Mouse (Mus musculus) neural tube, embryonic 14.5 days (tissue): ENCODE results near the gene Cldn10. TPM values are rescaled to one million over a fixed set of nuclear protein-coding genes. Genes with fewer than 3 reads are reported as not detected.

Experiments used
- ATAC-seq: fragments of 200-750 bp; cut with Nextera tagmentation; 2 replicates; pipeline ENCODE4 v1.8.0; 2017; ENCODE audit warnings: low read depth, mild to moderate bottlenecking, moderate TSS enrichment, moderate library complexity
- H3K27ac ChIP-seq: fragments of 300-500 bp; sonication (generic); 2 replicates; pipeline ENCODE4 v1.5.1; 2014; ENCODE audit warnings: low read depth, mild to moderate bottlenecking, control low read depth, low read length, moderate library complexity, mixed read lengths
- H3K27me3 ChIP-seq: fragments of 300-500 bp; sonication (generic); 2 replicates; pipeline ENCODE4 v1.6.1; 2014; ENCODE audit warnings: low read length; ENCODE audit not compliant: control insufficient read depth, insufficient read depth
- H3K36me3 ChIP-seq: fragments of 300-500 bp; sonication (generic); 2 replicates; pipeline ENCODE4 v1.6.1; 2014; ENCODE audit warnings: low read length, mixed read lengths; ENCODE audit not compliant: control insufficient read depth, insufficient read depth
- H3K4me1 ChIP-seq: fragments of 300-500 bp; sonication (generic); 2 replicates; pipeline ENCODE4 v1.6.1; 2014; ENCODE audit warnings: low read length; ENCODE audit not compliant: control insufficient read depth, insufficient read depth
- H3K4me2 ChIP-seq: fragments of 300-500 bp; sonication (generic); 2 replicates; pipeline ENCODE4 v1.6.1; 2014; ENCODE audit warnings: mild to moderate bottlenecking, low read depth, low read length, control low read depth
- H3K4me3 ChIP-seq: fragments of 300-500 bp; sonication (generic); 2 replicates; pipeline ENCODE4 v1.5.1; 2014; ENCODE audit warnings: low read depth, low read length, control low read depth, mixed read lengths
- H3K9ac ChIP-seq: fragments of 300-500 bp; sonication (generic); replicated peaks from 2 replicates; pipeline ENCODE4 v1.6.1; 2014; ENCODE audit warnings: low read depth, mild to moderate bottlenecking, control low read depth, low read length, mixed read lengths
- H3K9me3 ChIP-seq: fragments of 300-500 bp; sonication (generic); 2 replicates; pipeline ENCODE4 v1.6.1; 2016; ENCODE audit warnings: low read length; ENCODE audit not compliant: control insufficient read depth
- WGBS: fragments of 180-500 bp; shearing (Covaris S2); extraction: QIAGEN DNeasy Blood & Tissue Kit; methylation state at CpG from one replicate; pipeline ENCODE4 v1.1.7; 2014; 5-methylcytosine and 5-hydroxymethylcytosine counted together
- polyA plus RNA-seq: library from polyadenylated mRNA; unstranded; fragments of >200 nt; fragmentation: Nextera tagmentation; extraction: Ambion mirVana; gene quantifications from 2 replicates; pipeline ENCODE4 v1.2.1, GENCODE M21; 2014

Gene Cldn10
- polyA plus RNA-seq, 1 experiment from 2014 or later = 1.7 TPM

- 87% methylated on average over 1 of the region's 1 CpGs for WGBS
- Histone ChIP-seq H3K4me2 (no peak overlapping the region), H3K27ac (no peak overlapping the region), H3K9me3 (no peaks in the 10 kb centered on the region), H3K9ac (no peak overlapping the region), H3K36me3 (no peaks in the 10 kb centered on the region), H3K27me3 (no peaks in the 10 kb centered on the region), H3K4me1 (no peaks in the 10 kb centered on the region), H3K4me3 (no peak overlapping the region)
- no peak for ATAC-seq
These were observed 12.2 kb upstream of the Cldn10 start for GRCm38 (mm10) chr14:118775554-118775953.

- no peak overlapping the region for H3K4me3 ChIP-seq
- no peak overlapping the region for H3K4me2 ChIP-seq
- H3K9ac ChIP-seq = no peak overlapping the region
- no peak overlapping the region for H3K27ac ChIP-seq
- no peaks in the 10 kb centered on the region for H3K27me3 ChIP-seq
- no peak for ATAC-seq
- H3K9me3 ChIP-seq = no peaks in the 10 kb centered on the region
- 85% methylated on average over 2 of the region's 2 CpGs for WGBS
- H3K4me1 ChIP-seq = no peaks in the 10 kb centered on the region
- no peaks in the 10 kb centered on the region for H3K36me3 ChIP-seq
These were observed 11.3 kb upstream of the Cldn10 start for GRCm38 (mm10) chr14:118776372-118776771.

- 92% methylated on average over 4 of the region's 4 CpGs for WGBS
- no peak overlapping the region for H3K4me3 ChIP-seq
- no peak overlapping the region for H3K9ac ChIP-seq
- no peaks in the 10 kb centered on the region for H3K27me3 ChIP-seq
- no peak for ATAC-seq
- no peaks in the 10 kb centered on the region for H3K9me3 ChIP-seq
- no peak overlapping the region for H3K4me2 ChIP-seq
- no peaks in the 10 kb centered on the region for H3K4me1 ChIP-seq
- no peaks in the 10 kb centered on the region for H3K36me3 ChIP-seq
- H3K27ac ChIP-seq = no peak overlapping the region
These were observed 10.2 kb upstream of the Cldn10 start for GRCm38 (mm10) chr14:118777478-118777877.

GRCm38 (mm10) chr14:118781601-118782000 lies 6.1 kb upstream of the Cldn10 start:
- H3K36me3 ChIP-seq = no peaks in the 10 kb centered on the region
- no peaks in the 10 kb centered on the region for H3K9me3 ChIP-seq
- 79% methylated on average over 7 of the region's 7 CpGs for WGBS
- no peak overlapping the region for H3K9ac ChIP-seq
- no peak for ATAC-seq
- H3K27me3 ChIP-seq = no peaks in the 10 kb centered on the region
- H3K27ac ChIP-seq = no peak overlapping the region
- no peaks in the 10 kb centered on the region for H3K4me1 ChIP-seq
- H3K4me2 ChIP-seq = no peak overlapping the region
- no peak overlapping the region for H3K4me3 ChIP-seq

- Histone ChIP-seq H3K9me3 (no peaks in the 10 kb centered on the region), H3K4me2 (no peak overlapping the region), H3K9ac (no peak overlapping the region), H3K4me3 (no peak overlapping the region), H3K36me3 (no peaks in the 10 kb centered on the region), H3K27ac (no peak overlapping the region), H3K27me3 (no peaks in the 10 kb centered on the region), H3K4me1 (no peaks in the 10 kb centered on the region)
- ATAC-seq = no peak
- 80% methylated on average over 3 of the region's 3 CpGs for WGBS
These were observed 5.5 kb upstream of the Cldn10 start for GRCm38 (mm10) chr14:118782241-118782640.

GRCm38 (mm10) chr14:118783326-118783935 lies 4.3 kb upstream of the Cldn10 start:
- 72% methylated on average over 17 of the region's 17 CpGs for WGBS

GRCm38 (mm10) chr14:118790217-118790616 lies 2.5 kb downstream of the Cldn10 start:
- Histone ChIP-seq H3K27ac (no peak overlapping the region), H3K4me1 (no peaks in the 10 kb centered on the region), H3K4me3 (no peak overlapping the region), H3K9ac (no peak overlapping the region), H3K4me2 (no peak overlapping the region), H3K9me3 (no peaks in the 10 kb centered on the region), H3K36me3 (no peaks in the 10 kb centered on the region), H3K27me3 (no peaks in the 10 kb centered on the region)
- 77% methylated on average over 4 of the region's 4 CpGs for WGBS
- ATAC-seq = no peak

More at GRCm38 (mm10) chr14:118783326-118783935, 4.3 kb upstream of the Cldn10 start:
- no peak overlapping the region for H3K27ac ChIP-seq
- no peaks in the 10 kb centered on the region for H3K9me3 ChIP-seq
- H3K4me1 ChIP-seq = no peaks in the 10 kb centered on the region
- no peak overlapping the region for H3K4me2 ChIP-seq
- H3K4me3 ChIP-seq = no peak overlapping the region
- H3K36me3 ChIP-seq = no peaks in the 10 kb centered on the region
- no peak for ATAC-seq
- no peak overlapping the region for H3K9ac ChIP-seq
- no peaks in the 10 kb centered on the region for H3K27me3 ChIP-seq

- 62% methylated on average over 7 of the region's 7 CpGs for whole genome bisulfite sequencing
- no peaks in the 10 kb centered on the region for H3K9me3 ChIP-seq
- H3K9ac ChIP-seq = no peak overlapping the region
- H3K36me3 ChIP-seq = no peaks in the 10 kb centered on the region
- no peak overlapping the region for H3K4me2 ChIP-seq
- no peaks in the 10 kb centered on the region for H3K27me3 ChIP-seq
- no peak overlapping the region for H3K4me3 ChIP-seq
- ATAC-seq = no peak
- no peak overlapping the region for H3K27ac ChIP-seq
- H3K4me1 ChIP-seq = no peaks in the 10 kb centered on the region
These were observed 5.2 kb downstream of the Cldn10 start for GRCm38 (mm10) chr14:118792957-118793356.

GRCm38 (mm10) chr14:118793416-118793815 lies 5.7 kb downstream of the Cldn10 start:
- no peaks in the 10 kb centered on the region for H3K4me1 ChIP-seq
- no peak overlapping the region for H3K9ac ChIP-seq
- no peaks in the 10 kb centered on the region for H3K9me3 ChIP-seq
- H3K36me3 ChIP-seq = no peaks in the 10 kb centered on the region
- no peaks in the 10 kb centered on the region for H3K27me3 ChIP-seq
- H3K27ac ChIP-seq = no peak overlapping the region
- WGBS = 88% methylated on average over 6 of the region's 6 CpGs
- H3K4me3 ChIP-seq = no peak overlapping the region
- no peak for ATAC-seq
- H3K4me2 ChIP-seq = no peak overlapping the region
